Mouse (Mus musculus) neural tube, embryonic 14.5 days (tissue): Measurements from ENCODE around the gene Ufsp1. TPM values are rescaled to one million over a fixed set of nuclear protein-coding genes. Genes with fewer than 3 reads are reported as not detected.

Experiments used
- microRNA-seq: library from miRNA; unstranded; fragments of <30 nt; microRNA quantifications from one replicate; pipeline ENCODE4, GENCODE M21; 2016
- polyA plus RNA-seq: library from polyadenylated mRNA; unstranded; fragments of >200 nt; fragmentation: Nextera tagmentation; extraction: Ambion mirVana; gene quantifications from 2 replicates; pipeline ENCODE4 v1.2.1, GENCODE M21; 2014

Gene Ufsp1
- polyA plus RNA-seq, 1 experiment from 2014 or later: 24.0 TPM

Small RNA genes within 50 kb of the gene (microRNA-seq; reads per million reads assigned to microRNA genes)
- gene Mir7036 (1.1 reads per million), gene Mir8116 (not detected)

Other genes with a start within 250 kb of the Ufsp1 start
- 175 and 176 TPM in 2 replicates for gene Ap1s1, start 248.5 kb upstream of the Ufsp1 start, polyA plus RNA-seq
- gene Serpine1, start 222.4 kb upstream of the Ufsp1 start, polyA plus RNA-seq: 0.30 and 0.44 TPM in 2 replicates
- gene Trim56, start 178.4 kb upstream of the Ufsp1 start, polyA plus RNA-seq: 2.1 and 3.0 TPM in 2 replicates
- not detected in 2 replicates for gene Muc3, start 145.3 kb upstream of the Ufsp1 start, polyA plus RNA-seq
- gene Muc3a, start 82.2 kb upstream of the Ufsp1 start, polyA plus RNA-seq: 0.37 and 0.91 TPM in 2 replicates
- 61.8 and 79.1 TPM in 2 replicates for gene Ache, start 7.1 kb upstream of the Ufsp1 start, polyA plus RNA-seq
- 81.8 and 91.5 TPM in 2 replicates for gene Srrt, start 13.0 kb downstream of the Ufsp1 start, polyA plus RNA-seq
- 8.0 and 11.5 TPM in 2 replicates for gene Trip6, start 19.8 kb downstream of the Ufsp1 start, polyA plus RNA-seq
- gene Slc12a9, start 39.0 kb downstream of the Ufsp1 start, polyA plus RNA-seq: 16.4 and 17.8 TPM in 2 replicates
- gene Ephb4, start 55.5 kb downstream of the Ufsp1 start, polyA plus RNA-seq: 2.7 and 8.8 TPM in 2 replicates
- gene Zan, start 182.4 kb downstream of the Ufsp1 start, polyA plus RNA-seq: 0.08 TPM in 2 replicates
- gene Pop7, start 207.9 kb downstream of the Ufsp1 start, polyA plus RNA-seq: 82.9 and 98.3 TPM in 2 replicates
- 16.3 and 21.2 TPM in 2 replicates for gene Gigyf1, start 223.9 kb downstream of the Ufsp1 start, polyA plus RNA-seq
- not detected in 2 replicates for gene Epo, start 238.6 kb downstream of the Ufsp1 start, polyA plus RNA-seq
- 553 and 557 TPM in 2 replicates for gene Gnb2, start 238.9 kb downstream of the Ufsp1 start, polyA plus RNA-seq